Comparison of ENCODE assay signal across 10 mouse cellular contexts in the genomic region with DNA sequence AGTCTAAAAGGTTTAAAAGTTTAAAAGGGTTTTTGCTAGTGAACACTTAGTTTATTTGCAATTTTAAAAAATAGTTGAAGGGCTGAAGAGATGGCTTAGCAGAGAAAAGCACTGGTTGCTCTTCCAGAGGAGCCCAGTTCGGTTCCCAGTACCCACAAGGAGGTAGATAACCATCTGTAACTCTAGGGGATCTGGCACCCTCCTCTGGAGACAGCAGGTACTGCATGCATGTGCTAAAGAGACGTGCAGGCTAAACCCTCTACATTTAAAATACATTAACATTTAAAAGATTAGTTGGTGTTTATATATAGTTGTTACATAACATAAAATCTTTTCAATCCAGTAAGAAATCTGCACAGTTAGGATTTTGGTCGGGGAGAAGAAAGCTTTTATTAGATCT. TPM values are rescaled to one million over a fixed set of nuclear protein-coding genes. Genes with fewer than 3 reads are reported as not detected.
DNase-seq lines count a peak whose midpoint lies in the region; ATAC-seq and TF ChIP-seq lines count a peak whose summit lies in the region.
"Had no signal": no experiment of that assay in that cellular context is flagged by ENCODE, and none has a peak within 500 bp of the region (broad histone marks: within the 10 kb centered on the region; RNA-seq: fewer than 3 reads in every experiment).

No protein-coding gene starts in this region.

- no peak overlapping the region for H3K9ac ChIP-seq in kidney, embryonic 15.5 days
- H3K9ac ChIP-seq in ES-E14 (ENCODE audit: insufficient read depth, low read depth, low read length, poor library complexity, severe bottlenecking) = no peak overlapping the region
- H3K9ac ChIP-seq: limb, embryonic 13.5 days had no signal

- no peaks in the 10 kb centered on the region for H3K27me3 ChIP-seq in kidney, embryonic 15.5 days
- H3K27me3 ChIP-seq: limb, embryonic 13.5 days had no signal

- H3K4me2 ChIP-seq in kidney, embryonic 15.5 days = no peak overlapping the region
- H3K4me2 ChIP-seq: limb, embryonic 13.5 days had no signal

- in situ Hi-C loops in ES-E14 (cut with MboI; ENCODE audit: low sequenced_read_pairs in 2 of 2, unreplicated experiment in 2 of 2) = no loop called here

- no peak overlapping the region for H3K4me3 ChIP-seq in kidney, embryonic 15.5 days (replicated peaks)
- no peak overlapping the region for H3K4me3 ChIP-seq in ES-E14 (ENCODE audit: insufficient read depth in 1 of 2, low read depth in 1 of 2, low read length in 2 of 2, poor library complexity in 1 of 2, severe bottlenecking in 1 of 2)
- H3K4me3 ChIP-seq: limb, embryonic 13.5 days had no signal

- no peak for ATAC-seq in kidney, embryonic 15.5 days (replicated peaks; ENCODE audit: low FRiP score)
- no peak for ATAC-seq in frontal cortex, adult (ENCODE audit: low TSS enrichment)

- no peak overlapping the region for H3K27ac ChIP-seq in kidney, embryonic 15.5 days
- no peak overlapping the region for H3K27ac ChIP-seq in ES-E14 (ENCODE audit: insufficient read depth, low read depth, low read length, poor library complexity, severe bottlenecking)
- H3K27ac ChIP-seq: limb, embryonic 13.5 days had no signal

- H3K9me3 ChIP-seq in kidney, embryonic 15.5 days (replicated peaks) = no peaks in the 10 kb centered on the region; the same call in 1 of the 2 replicates
- H3K9me3 ChIP-seq in ES-E14 (ENCODE audit: control insufficient read depth, insufficient read depth, low read depth, low read length) = no peaks in the 10 kb centered on the region

- peaks cover 47% of the 10 kb centered on the region for H3K36me3 ChIP-seq in kidney, embryonic 15.5 days
- no peaks in the 10 kb centered on the region for H3K36me3 ChIP-seq in ES-E14 (ENCODE audit: control insufficient read depth, insufficient read depth, low read length, poor library complexity, severe bottlenecking)

- no peaks in the 10 kb centered on the region for H3K4me1 ChIP-seq in kidney, embryonic 15.5 days
- H3K4me1 ChIP-seq in ES-E14 (ENCODE audit: control insufficient read depth in 2 of 2, insufficient read depth in 2 of 2, low read length in 2 of 2, poor library complexity in 1 of 2) = no peaks in the 10 kb centered on the region
- H3K4me1 ChIP-seq: limb, embryonic 13.5 days had no signal

- WGBS in kidney, embryonic 15.5 days = 87% methylated on average over 3 of the region's 3 CpGs

- peak; percentile 52 for DNase-seq in kidney, postnatal 10 days
- peak; percentile 58 for DNase-seq in ES-E14 (ENCODE audit: low read depth, low spot score)
- DNase-seq in c-Kit-positive CD71-negative TER-119-negative erythroid progenitor cells, embryonic 14.5 days (ENCODE audit: low read depth) = peak; percentile 3
- DNase-seq in spleen, postnatal 4 days (ENCODE audit: low spot score in 2 of 2) = peak; percentile 38 to 70
- no peak for DNase-seq in gastrocnemius, postnatal 25 days
- no peak for DNase-seq in layer of hippocampus, postnatal 14 days (ENCODE audit: low spot score in 2 of 2)
- DNase-seq: cerebellum, postnatal 36 days had no signal

TF ChIP-seq in ES-E14, 5 proteins besides CTCF, POLR2A, EP300 and RAD21:
- TF ChIP-seq ZC3H11A (IDR thresholded peaks at IDR 0.05; ENCODE audit: borderline replicate concordance, low read depth, low read length) (peak; percentile 66), HCFC1 (IDR thresholded peaks at IDR 0.05; ENCODE audit: borderline replicate concordance, insufficient read depth, low read length) (no peak)

RNA-seq across cellular contexts. Expression of gene Blzf1, which starts 34.9 kb away (rescaled TPM):
- 30.9 and 32.7 TPM in 2 replicates for polyA plus RNA-seq in kidney, embryonic 15.5 days (2015; fragmentation: Nextera tagmentation; extraction: Ambion mirVana)
- total RNA-seq in ES-E14 (2012; rRNA removed) = 16.5 and 21.2 TPM in 2 replicates
- 10 to 100 TPM; 22.7 to 23.6 TPM for total RNA-seq in gastrocnemius, postnatal 25 days (2021)
- total RNA-seq in layer of hippocampus, postnatal 14 days (2021) = 10 to 100 TPM; 27.6 to 29.2 TPM

RNA-seq across cellular contexts. Expression of gene Nme7, which starts 38.2 kb away (rescaled TPM):
- polyA plus RNA-seq in kidney, embryonic 15.5 days (2015; fragmentation: Nextera tagmentation; extraction: Ambion mirVana) = 48.6 and 51.2 TPM in 2 replicates
- 28.3 and 32.8 TPM in 2 replicates for total RNA-seq in ES-E14 (2012; rRNA removed)
- 1 to 10 TPM; 1.6 to 1.8 TPM for total RNA-seq in gastrocnemius, postnatal 25 days (2021)
- total RNA-seq in layer of hippocampus, postnatal 14 days (2021) = 10 to 100 TPM; 17.0 to 21.9 TPM

Comparison
In these comparisons a context has a peak if more than half of its experiments do, and no peak if none do; other contexts are left out.
1. DNase-seq: peak in kidney, postnatal 10 days (single experiment), ES-E14 (single experiment), c-Kit-positive CD71-negative TER-119-negative erythroid progenitor cells, embryonic 14.5 days (single experiment) and spleen, postnatal 4 days (2 of 2); none in gastrocnemius, postnatal 25 days (single experiment) and layer of hippocampus, postnatal 14 days (0 of 2).
2. RNA of gene Nme7, which starts 38.2 kb away (total RNA-seq): 28.3 to 32.8 TPM in ES-E14 and 17.0 to 21.9 TPM in layer of hippocampus, postnatal 14 days; 1.6 to 1.8 TPM in gastrocnemius, postnatal 25 days; every median in the first group is over 4 times any median in the second.